Mouse (Mus musculus): Measurements from ENCODE around the gene Zfhx3. TPM values are rescaled to one million over a fixed set of nuclear protein-coding genes. Genes with fewer than 3 reads are reported as not detected.

Zfhx3 gene
- polyA plus RNA-seq, 1 experiment from 2014 or later: 3.3 TPM

DNA sequence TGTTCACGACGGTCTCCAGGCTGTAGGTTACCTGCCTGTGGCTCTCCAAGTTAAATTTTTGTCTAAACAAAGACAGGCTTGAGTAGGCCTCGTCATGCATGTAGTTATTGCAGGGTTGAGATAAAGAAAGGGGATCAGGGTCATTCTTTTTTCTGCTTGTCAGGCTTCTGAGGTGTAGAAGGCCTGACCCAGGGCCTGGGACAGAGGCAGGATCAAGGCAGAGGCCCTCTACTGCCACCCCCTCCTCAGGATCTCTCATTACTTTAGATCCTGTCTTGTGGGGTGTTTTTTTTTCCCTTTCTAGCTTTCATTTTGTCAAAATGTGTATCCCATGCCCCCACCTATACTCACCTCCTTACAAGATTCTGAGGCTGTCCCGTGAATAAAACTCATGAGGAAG lies 770.2 kb downstream of the Zfhx3 start:
- WGBS: 40% methylated on average over 4 of the region's 4 CpGs
- ATAC-seq (replicated peaks; ENCODE audit: extremely low read depth, insufficient read depth, low FRiP score): no peak
- Histone ChIP-seq H3K27me3 (ENCODE audit: control insufficient read depth, insufficient read depth, low read length) (no peaks in the 10 kb centered on the region), H3K27ac (ENCODE audit: low read length) (peak overlapping the region; percentile 74), H3K4me3 (ENCODE audit: low read length) (peak overlapping the region; percentile 26; the same call in 1 of the 2 replicates), H3K4me1 (ENCODE audit: control insufficient read depth, insufficient read depth, low read length) (peaks cover 69% of the 10 kb centered on the region), H3K36me3 (ENCODE audit: control insufficient read depth, insufficient read depth) (no peaks in the 10 kb centered on the region), H3K9me3 (replicated peaks; ENCODE audit: control insufficient read depth, low read length) (no peaks in the 10 kb centered on the region), H3K9ac (ENCODE audit: low read length) (peak overlapping the region; percentile 70), H3K4me2 (ENCODE audit: low read depth, low read length) (peak overlapping the region; percentile 59)

DNA sequence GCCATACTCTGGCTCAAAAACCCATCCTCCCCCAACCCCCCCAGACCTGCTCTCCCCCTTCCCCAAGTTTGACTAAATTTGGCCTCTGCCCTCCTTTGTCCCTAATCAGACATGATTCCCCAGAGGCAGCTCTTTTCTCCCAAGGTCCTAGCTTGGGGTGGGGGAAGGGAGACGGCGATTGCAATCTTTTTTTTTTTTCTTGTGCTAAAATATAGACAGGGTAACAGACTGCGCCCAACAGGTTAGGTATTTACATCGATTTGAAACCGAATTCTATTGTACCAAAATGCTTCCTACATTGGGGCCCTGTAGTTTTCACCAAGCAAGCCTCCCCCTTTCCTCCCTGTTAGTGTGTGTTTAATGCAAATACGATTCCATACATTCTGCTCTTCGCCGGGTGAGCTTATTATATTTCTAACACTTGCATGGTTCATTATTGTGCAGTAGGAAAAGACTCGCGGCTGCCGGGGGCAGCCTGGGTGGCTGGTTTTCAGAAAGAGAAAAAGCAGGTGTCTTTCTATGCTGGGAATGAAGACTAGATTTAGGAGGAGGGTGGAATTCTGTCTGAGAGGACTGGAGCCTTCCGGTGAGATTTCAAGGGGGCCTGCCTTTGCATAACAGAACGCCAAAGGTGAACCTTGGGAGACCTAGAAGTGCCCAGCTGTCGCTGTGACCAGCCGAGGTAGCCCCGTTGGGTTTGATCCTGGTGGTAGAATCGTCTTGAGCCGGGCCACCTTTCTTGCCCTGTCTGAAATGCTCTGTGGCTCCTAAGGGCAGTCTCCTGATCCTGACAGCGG lies 771.1 kb downstream of the Zfhx3 start:
- H3K4me1 ChIP-seq (ENCODE audit: control insufficient read depth, insufficient read depth, low read length): peaks cover 60% of the 10 kb centered on the region
- no peaks in the 10 kb centered on the region for H3K36me3 ChIP-seq (ENCODE audit: control insufficient read depth, insufficient read depth)
- peak overlapping the region; percentile 84 for H3K4me3 ChIP-seq (ENCODE audit: low read length)
- H3K4me2 ChIP-seq (ENCODE audit: low read depth, low read length): peak overlapping the region; percentile 92
- no peaks in the 10 kb centered on the region for H3K9me3 ChIP-seq (replicated peaks; ENCODE audit: control insufficient read depth, low read length)
- 37% methylated on average over 19 of the region's 19 CpGs for WGBS
- ATAC-seq (replicated peaks; ENCODE audit: extremely low read depth, insufficient read depth, low FRiP score): no peak
- H3K9ac ChIP-seq (ENCODE audit: low read length): peak overlapping the region; percentile 92
- H3K27me3 ChIP-seq (ENCODE audit: control insufficient read depth, insufficient read depth, low read length): no peaks in the 10 kb centered on the region
- peak overlapping the region; percentile 88 for H3K27ac ChIP-seq (ENCODE audit: low read length)

DNA sequence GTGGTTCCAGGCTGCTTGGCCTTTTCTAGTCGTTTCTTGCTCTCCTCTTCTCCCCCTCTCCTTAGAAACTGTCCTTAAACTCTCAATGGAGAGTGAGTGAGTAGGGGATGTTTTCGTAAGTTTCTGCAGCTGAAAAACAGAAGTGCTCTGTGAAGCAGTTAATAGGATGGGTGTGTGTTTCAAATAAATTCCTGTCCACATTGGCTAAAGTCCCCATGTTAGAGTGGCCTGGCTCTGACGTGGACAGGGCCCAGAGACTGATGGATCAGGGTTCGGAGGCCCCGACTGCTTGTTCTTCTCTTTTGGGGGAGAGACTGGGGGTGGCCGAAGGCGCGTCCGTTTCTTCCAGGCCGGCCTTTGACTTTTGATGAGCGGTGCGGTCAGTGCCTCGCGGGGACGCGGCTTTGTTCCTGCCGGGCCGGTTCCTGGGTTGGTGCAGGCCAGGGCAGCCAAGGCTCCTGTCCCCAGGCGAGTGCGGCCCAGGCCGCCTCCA lies 771.7 kb downstream of the Zfhx3 start:
- H3K4me2 ChIP-seq (ENCODE audit: low read depth, low read length): peak overlapping the region; percentile 92
- peak overlapping the region; percentile 88 for H3K27ac ChIP-seq (ENCODE audit: low read length)
- ATAC-seq (replicated peaks; ENCODE audit: extremely low read depth, insufficient read depth, low FRiP score): peak; percentile 3
- peak overlapping the region; percentile 84 for H3K4me3 ChIP-seq (ENCODE audit: low read length)
- no peaks in the 10 kb centered on the region for H3K36me3 ChIP-seq (ENCODE audit: control insufficient read depth, insufficient read depth)
- H3K27me3 ChIP-seq (ENCODE audit: control insufficient read depth, insufficient read depth, low read length): no peaks in the 10 kb centered on the region
- WGBS: 3% methylated on average over 21 of the region's 21 CpGs
- peaks cover 57% of the 10 kb centered on the region for H3K4me1 ChIP-seq (ENCODE audit: control insufficient read depth, insufficient read depth, low read length)
- H3K9ac ChIP-seq (ENCODE audit: low read length): peak overlapping the region; percentile 92
- no peaks in the 10 kb centered on the region for H3K9me3 ChIP-seq (replicated peaks; ENCODE audit: control insufficient read depth, low read length)

DNA sequence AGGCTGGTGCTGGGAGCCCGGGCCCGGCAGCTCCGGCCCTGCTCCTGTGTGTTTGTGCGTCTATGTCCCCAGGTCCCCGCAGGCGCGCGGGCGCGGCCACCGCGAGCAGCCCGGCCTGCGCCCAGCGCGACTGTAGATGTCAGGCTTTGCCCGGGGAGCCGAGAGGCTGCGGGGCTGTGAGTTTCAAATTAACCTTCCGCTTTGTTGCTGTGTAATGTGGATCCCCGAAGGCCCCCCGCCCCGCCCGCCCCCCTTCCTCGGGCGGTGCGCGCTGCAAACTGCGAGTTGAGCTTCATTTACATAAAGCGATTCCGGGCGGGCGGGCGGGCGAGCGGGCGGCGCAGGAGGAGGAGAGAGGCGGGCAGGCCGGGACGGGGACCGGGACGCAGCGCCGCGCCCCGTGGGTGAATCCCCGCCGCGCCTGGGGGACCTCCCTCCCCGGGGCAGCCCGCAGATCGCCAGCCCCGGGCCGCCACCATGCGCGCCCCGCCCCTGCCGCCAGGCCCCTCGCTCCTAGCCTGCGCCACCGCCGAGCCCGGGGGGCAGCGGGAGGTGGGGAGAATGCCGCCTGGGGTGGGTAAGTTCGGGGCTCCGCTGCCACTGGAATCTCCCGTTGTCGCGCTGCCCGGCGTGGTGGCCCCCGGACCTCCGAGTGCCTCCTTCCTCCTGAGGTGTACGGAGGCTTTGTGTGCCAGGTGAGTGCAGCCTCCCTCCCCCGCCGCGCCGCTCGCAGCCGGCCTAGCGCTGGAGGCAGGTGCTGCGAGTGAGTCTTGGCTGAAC lies 772.4 kb downstream of the Zfhx3 start:
- under 1% methylated on average over 57 of the region's 84 CpGs for WGBS
- ATAC-seq (replicated peaks; ENCODE audit: extremely low read depth, insufficient read depth, low FRiP score): peak; percentile 75
- Histone ChIP-seq H3K4me1 (ENCODE audit: control insufficient read depth, insufficient read depth, low read length) (peaks cover 52% of the 10 kb centered on the region), H3K9ac (ENCODE audit: low read length) (peak overlapping the region; percentile 92), H3K4me3 (ENCODE audit: low read length) (peak overlapping the region; percentile 84), H3K27me3 (ENCODE audit: control insufficient read depth, insufficient read depth, low read length) (no peaks in the 10 kb centered on the region), H3K27ac (ENCODE audit: low read length) (peak overlapping the region; percentile 88), H3K4me2 (ENCODE audit: low read depth, low read length) (peak overlapping the region; percentile 92), H3K9me3 (replicated peaks; ENCODE audit: control insufficient read depth, low read length) (no peaks in the 10 kb centered on the region), H3K36me3 (ENCODE audit: control insufficient read depth, insufficient read depth) (no peaks in the 10 kb centered on the region)

DNA sequence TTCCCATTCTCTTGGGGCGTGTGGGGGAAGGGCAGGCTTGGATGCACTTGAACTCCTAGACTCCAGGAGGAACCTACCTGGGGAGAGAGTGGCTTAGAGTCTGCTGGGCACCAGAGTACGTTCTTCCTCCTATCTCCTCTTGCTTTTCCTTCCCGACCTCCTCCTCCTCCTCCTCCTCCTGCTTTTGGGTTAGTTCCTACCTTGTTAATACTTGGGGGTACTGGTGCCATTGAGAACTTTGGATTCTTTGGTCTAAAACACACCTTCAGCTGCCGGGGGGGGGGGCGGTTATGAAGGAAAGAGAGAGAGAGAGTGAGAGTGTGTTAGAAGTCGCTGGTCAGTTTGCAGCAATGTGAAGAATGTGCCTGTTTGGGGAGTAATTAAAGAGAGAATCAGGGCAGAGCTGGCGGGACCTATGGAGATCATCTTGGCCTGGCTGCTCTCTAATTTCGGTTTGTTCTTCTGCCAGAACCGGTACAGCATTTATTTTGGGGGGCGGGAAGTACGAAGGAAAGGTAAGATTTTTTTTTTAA lies 773.0 kb downstream of the Zfhx3 start:
- H3K9me3 ChIP-seq (replicated peaks; ENCODE audit: control insufficient read depth, low read length): no peaks in the 10 kb centered on the region
- ATAC-seq (replicated peaks; ENCODE audit: extremely low read depth, insufficient read depth, low FRiP score): no peak
- peak overlapping the region; percentile 92 for H3K9ac ChIP-seq (ENCODE audit: low read length)
- H3K36me3 ChIP-seq (ENCODE audit: control insufficient read depth, insufficient read depth): no peaks in the 10 kb centered on the region
- H3K4me1 ChIP-seq (ENCODE audit: control insufficient read depth, insufficient read depth, low read length): peaks cover 50% of the 10 kb centered on the region
- WGBS: 28% methylated on average over 10 of the region's 11 CpGs
- H3K27me3 ChIP-seq (ENCODE audit: control insufficient read depth, insufficient read depth, low read length): no peaks in the 10 kb centered on the region
- H3K4me2 ChIP-seq (ENCODE audit: low read depth, low read length): peak overlapping the region; percentile 92
- H3K27ac ChIP-seq (ENCODE audit: low read length): peak overlapping the region; percentile 88; the same call in 1 of the 2 replicates
- H3K4me3 ChIP-seq (ENCODE audit: low read length): peak overlapping the region; percentile 84

DNA sequence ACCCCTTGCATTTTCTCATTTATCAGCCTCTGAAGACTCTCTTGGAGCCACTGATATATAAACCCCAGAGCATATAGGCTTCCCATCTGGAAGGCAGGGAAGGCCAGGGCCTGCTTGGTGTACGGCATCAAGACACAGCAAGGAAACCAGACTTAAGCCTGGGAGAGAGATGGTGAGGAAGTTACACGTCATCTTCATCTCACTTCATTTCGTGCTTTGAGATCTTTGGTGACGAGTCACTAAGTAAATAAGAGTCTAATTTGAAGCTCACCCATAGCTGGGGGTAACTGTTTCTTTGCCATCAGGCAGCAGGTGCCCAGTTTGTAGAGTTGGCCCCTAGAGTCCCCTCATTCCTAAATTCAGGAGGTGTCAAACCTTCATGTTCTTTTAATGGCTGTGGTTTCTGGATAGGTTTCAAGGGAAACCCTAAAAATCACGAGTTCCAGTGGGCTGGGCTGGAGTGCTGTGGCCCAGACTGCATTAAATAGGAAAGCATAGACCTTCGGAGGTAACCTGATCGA lies 773.9 kb downstream of the Zfhx3 start:
- Histone ChIP-seq H3K27me3 (ENCODE audit: control insufficient read depth, insufficient read depth, low read length) (no peaks in the 10 kb centered on the region), H3K4me1 (ENCODE audit: control insufficient read depth, insufficient read depth, low read length) (peaks cover 46% of the 10 kb centered on the region), H3K4me2 (ENCODE audit: low read depth, low read length) (peak overlapping the region; percentile 92), H3K4me3 (ENCODE audit: low read length) (no peak overlapping the region), H3K36me3 (ENCODE audit: control insufficient read depth, insufficient read depth) (no peaks in the 10 kb centered on the region), H3K9ac (ENCODE audit: low read length) (no peak overlapping the region), H3K9me3 (replicated peaks; ENCODE audit: control insufficient read depth, low read length) (no peaks in the 10 kb centered on the region), H3K27ac (ENCODE audit: low read length) (no peak overlapping the region)
- WGBS: 41% methylated on average over 7 of the region's 7 CpGs
- ATAC-seq (replicated peaks; ENCODE audit: extremely low read depth, insufficient read depth, low FRiP score): no peak

DNA sequence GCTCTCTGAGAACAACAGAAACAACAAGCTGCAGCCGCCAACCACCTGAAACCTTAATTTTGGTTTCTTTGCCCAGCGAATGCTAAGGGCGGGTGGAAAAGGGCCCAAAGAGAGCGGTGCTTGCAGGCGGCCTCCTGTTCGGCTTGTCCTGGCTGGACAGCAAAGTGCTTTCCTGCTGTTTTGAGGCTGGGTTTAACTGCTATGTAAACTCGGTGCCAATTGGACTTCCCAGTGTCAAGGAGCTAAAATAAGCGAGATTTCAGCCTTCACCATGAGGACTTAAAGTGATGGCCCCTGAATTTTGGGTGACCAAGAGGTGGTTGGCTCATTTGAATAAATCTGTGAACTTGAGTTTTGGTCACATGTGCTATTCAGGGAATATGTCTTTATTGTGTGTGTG lies 775.1 kb downstream of the Zfhx3 start:
- Histone ChIP-seq H3K36me3 (ENCODE audit: control insufficient read depth, insufficient read depth) (no peaks in the 10 kb centered on the region), H3K9me3 (replicated peaks; ENCODE audit: control insufficient read depth, low read length) (no peaks in the 10 kb centered on the region), H3K27me3 (ENCODE audit: control insufficient read depth, insufficient read depth, low read length) (no peaks in the 10 kb centered on the region), H3K4me1 (ENCODE audit: control insufficient read depth, insufficient read depth, low read length) (peaks cover 38% of the 10 kb centered on the region), H3K4me2 (ENCODE audit: low read depth, low read length) (peak overlapping the region; percentile 7; the same call in 1 of the 2 replicates), H3K4me3 (ENCODE audit: low read length) (no peak overlapping the region), H3K9ac (ENCODE audit: low read length) (no peak overlapping the region), H3K27ac (ENCODE audit: low read length) (no peak overlapping the region)
- no peak for ATAC-seq (replicated peaks; ENCODE audit: extremely low read depth, insufficient read depth, low FRiP score)
- 62% methylated on average over 8 of the region's 8 CpGs for WGBS

DNA sequence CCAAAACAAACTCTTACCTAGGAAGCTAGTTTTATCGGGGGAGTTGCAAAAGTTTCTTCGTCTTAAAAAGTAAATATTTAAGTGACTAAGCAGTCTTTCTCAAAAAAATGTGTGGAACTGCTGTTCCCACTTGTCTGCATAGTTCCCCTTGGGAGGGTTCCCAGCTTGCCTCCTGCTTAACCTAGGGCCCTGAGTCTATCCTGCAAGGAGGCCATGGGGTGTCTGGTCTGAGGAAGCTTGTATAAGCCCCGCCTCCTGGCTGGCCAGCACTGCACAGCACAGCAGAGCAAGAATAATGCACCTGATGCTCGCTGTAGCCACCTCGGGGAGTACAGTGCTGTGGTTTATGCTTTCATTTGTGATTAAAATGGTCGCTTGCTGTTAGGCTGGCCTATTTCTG lies 775.6 kb downstream of the Zfhx3 start:
- H3K4me2 ChIP-seq (ENCODE audit: low read depth, low read length): no peak overlapping the region; the same call in 1 of the 2 replicates
- no peaks in the 10 kb centered on the region for H3K36me3 ChIP-seq (ENCODE audit: control insufficient read depth, insufficient read depth)
- no peak for ATAC-seq (replicated peaks; ENCODE audit: extremely low read depth, insufficient read depth, low FRiP score)
- H3K4me3 ChIP-seq (ENCODE audit: low read length): no peak overlapping the region
- no peak overlapping the region for H3K27ac ChIP-seq (ENCODE audit: low read length)
- H3K4me1 ChIP-seq (ENCODE audit: control insufficient read depth, insufficient read depth, low read length): peaks cover 39% of the 10 kb centered on the region
- no peaks in the 10 kb centered on the region for H3K9me3 ChIP-seq (replicated peaks; ENCODE audit: control insufficient read depth, low read length)
- WGBS: 46% methylated on average over 6 of the region's 6 CpGs
- H3K27me3 ChIP-seq (ENCODE audit: control insufficient read depth, insufficient read depth, low read length): no peaks in the 10 kb centered on the region
- H3K9ac ChIP-seq (ENCODE audit: low read length): no peak overlapping the region

Data from heart, embryonic 16.5 days (tissue).